Mouse (Mus musculus): ENCODE data around the gene Ascc1. TPM values are rescaled to one million over a fixed set of nuclear protein-coding genes. Genes with fewer than 3 reads are reported as not detected.

Ascc1 gene
- polyA plus RNA-seq, 1 experiment from 2014 or later: 50.2 TPM

DNA sequence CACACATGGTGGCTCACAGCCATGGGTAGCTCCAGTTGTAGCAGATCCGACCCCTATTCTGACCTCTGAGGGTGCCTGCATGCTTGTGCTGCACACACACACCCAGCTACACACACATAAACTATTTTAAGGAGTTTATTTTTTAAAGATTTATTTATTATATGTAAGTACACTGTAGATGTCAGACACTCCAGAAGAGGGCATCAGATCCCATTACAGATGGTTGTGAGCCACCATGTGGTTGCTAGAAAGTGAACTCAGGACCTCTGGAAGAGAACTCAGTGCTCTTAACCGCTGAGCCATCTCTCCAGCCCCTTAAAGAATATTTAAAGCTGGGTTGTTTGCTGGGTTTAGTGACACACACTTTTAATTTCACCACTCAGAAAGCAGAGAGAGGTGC lies 16.7 kb downstream of the Ascc1 start:
- peaks cover 39% of the 10 kb centered on the region for H3K36me3 ChIP-seq (ENCODE audit: control insufficient read depth, insufficient read depth, low read length)
- H3K27ac ChIP-seq (ENCODE audit: low read depth, low read length): no peak overlapping the region
- no peaks in the 10 kb centered on the region for H3K9me3 ChIP-seq (replicated peaks; ENCODE audit: control insufficient read depth, low read length)
- DNase-seq (ENCODE audit: low spot score) (no peak), ATAC-seq (no peak)
- H3K4me1 ChIP-seq (ENCODE audit: control insufficient read depth, insufficient read depth, low read length): no peaks in the 10 kb centered on the region
- no peaks in the 10 kb centered on the region for H3K27me3 ChIP-seq (replicated peaks; ENCODE audit: control insufficient read depth, insufficient read depth, low read length)
- H3K4me3 ChIP-seq (ENCODE audit: low read depth, low read length): no peak overlapping the region
- H3K4me2 ChIP-seq (ENCODE audit: low read length): no peak overlapping the region
- no peak overlapping the region for H3K9ac ChIP-seq (ENCODE audit: low read length)
- WGBS: 86% methylated on average over 2 of the region's 2 CpGs

DNA sequence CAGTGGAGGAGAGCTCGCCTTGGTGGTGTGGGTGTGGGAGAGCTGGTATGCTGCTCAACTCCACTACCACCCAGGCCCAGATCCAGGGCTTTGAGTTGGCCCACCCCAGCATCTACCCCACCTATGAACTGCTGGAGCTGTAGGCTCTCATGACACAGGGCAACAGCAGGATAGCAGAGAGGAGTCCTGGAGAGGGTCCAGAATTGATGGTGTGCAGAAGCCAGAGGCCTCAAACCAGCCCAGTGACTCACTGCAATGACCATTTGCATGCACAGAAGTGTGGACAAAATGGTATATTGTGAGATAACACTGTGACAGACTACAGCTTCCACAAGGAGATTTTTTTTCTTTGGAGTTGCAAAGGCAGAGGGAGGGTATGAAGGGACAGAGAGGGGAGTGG lies 21.1 kb downstream of the Ascc1 start:
- H3K9ac ChIP-seq (ENCODE audit: low read length): no peak overlapping the region
- no peak overlapping the region for H3K4me2 ChIP-seq (ENCODE audit: low read length)
- DNase-seq (ENCODE audit: low spot score) (no peak), ATAC-seq (no peak)
- H3K9me3 ChIP-seq (replicated peaks; ENCODE audit: control insufficient read depth, low read length): no peaks in the 10 kb centered on the region
- H3K36me3 ChIP-seq (ENCODE audit: control insufficient read depth, insufficient read depth, low read length): peaks cover 16% of the 10 kb centered on the region
- H3K27me3 ChIP-seq (replicated peaks; ENCODE audit: control insufficient read depth, insufficient read depth, low read length): no peaks in the 10 kb centered on the region
- H3K27ac ChIP-seq (ENCODE audit: low read depth, low read length): no peak overlapping the region
- peaks cover 9% of the 10 kb centered on the region; the same call in 1 of the 2 replicates for H3K4me1 ChIP-seq (ENCODE audit: control insufficient read depth, insufficient read depth, low read length)
- no peak overlapping the region for H3K4me3 ChIP-seq (ENCODE audit: low read depth, low read length)
- WGBS: 100% methylated on average over 1 of the region's 1 CpGs

DNA sequence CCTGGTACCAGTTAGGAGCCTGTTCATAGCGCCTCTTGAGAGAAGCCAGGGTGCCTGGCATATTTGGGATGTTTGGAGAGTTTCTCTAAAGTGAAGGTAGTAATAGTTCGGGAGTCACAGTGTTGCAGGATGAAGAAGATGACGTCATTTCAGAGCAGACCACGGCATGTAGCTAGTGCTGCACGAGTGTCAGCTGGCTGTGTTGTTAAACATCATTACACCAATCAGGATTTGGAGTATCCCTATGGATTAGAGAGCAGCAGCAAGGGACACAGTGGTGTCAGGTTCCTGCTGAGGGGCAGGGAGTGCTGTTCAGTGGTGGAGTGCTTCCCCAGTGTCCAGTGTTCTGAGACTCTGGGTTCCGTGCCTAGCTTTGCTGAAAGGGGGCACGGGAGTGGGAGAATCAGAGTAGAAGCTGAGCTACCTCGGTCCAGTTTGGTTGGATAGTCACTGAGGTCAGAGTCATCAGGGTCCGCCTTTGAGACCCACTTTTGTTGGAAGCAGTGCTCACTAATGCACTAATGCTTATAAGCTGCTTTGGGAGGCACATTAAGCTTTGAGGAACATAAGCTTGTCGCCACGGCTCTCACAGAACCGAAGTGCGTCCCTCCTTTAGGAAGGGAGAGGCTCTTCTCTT lies 24.3 kb downstream of the Ascc1 start:
- no peak overlapping the region for H3K9ac ChIP-seq (ENCODE audit: low read length)
- no peak overlapping the region for H3K27ac ChIP-seq (ENCODE audit: low read depth, low read length)
- WGBS: 31% methylated on average over 13 of the region's 13 CpGs
- DNase-seq (ENCODE audit: low spot score) (no peak), ATAC-seq (0 out of 2 replicates have a peak, but pooled peaks have one; percentile 10)
- peaks cover 13% of the 10 kb centered on the region; the same call in 1 of the 2 replicates for H3K4me1 ChIP-seq (ENCODE audit: control insufficient read depth, insufficient read depth, low read length)
- H3K9me3 ChIP-seq (replicated peaks; ENCODE audit: control insufficient read depth, low read length): no peaks in the 10 kb centered on the region
- H3K36me3 ChIP-seq (ENCODE audit: control insufficient read depth, insufficient read depth, low read length): peaks cover 9% of the 10 kb centered on the region
- H3K4me2 ChIP-seq (ENCODE audit: low read length): no peak overlapping the region
- no peak overlapping the region for H3K4me3 ChIP-seq (ENCODE audit: low read depth, low read length)
- H3K27me3 ChIP-seq (replicated peaks; ENCODE audit: control insufficient read depth, insufficient read depth, low read length): no peaks in the 10 kb centered on the region

DNA sequence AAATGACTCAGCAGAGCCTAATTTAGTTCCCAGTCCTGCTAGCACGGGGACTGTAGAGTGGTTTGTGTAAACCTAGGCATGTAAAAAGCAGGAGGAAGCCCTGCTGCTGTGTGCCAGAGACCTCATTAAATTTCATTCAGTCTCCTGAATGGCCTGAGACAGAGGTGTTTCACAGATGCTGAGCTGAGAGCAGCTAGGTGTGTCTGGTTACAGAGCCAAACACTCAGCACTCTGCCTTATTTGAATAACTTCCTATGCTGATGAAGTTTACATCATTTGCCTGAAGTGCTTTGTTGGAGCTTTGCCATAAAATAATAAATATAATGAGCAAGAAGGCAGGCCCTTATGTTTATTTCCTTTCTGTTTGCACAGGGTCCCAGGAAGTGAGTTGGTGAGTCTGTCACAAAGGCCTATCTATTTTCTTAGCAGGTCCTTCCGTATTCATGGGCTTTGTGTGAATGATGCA lies 25.0 kb downstream of the Ascc1 start:
- no peaks in the 10 kb centered on the region for H3K27me3 ChIP-seq (replicated peaks; ENCODE audit: control insufficient read depth, insufficient read depth, low read length)
- H3K4me2 ChIP-seq (ENCODE audit: low read length): no peak overlapping the region
- peak overlapping the region; percentile 64 for H3K27ac ChIP-seq (ENCODE audit: low read depth, low read length)
- H3K9ac ChIP-seq (ENCODE audit: low read length): no peak overlapping the region
- H3K4me3 ChIP-seq (ENCODE audit: low read depth, low read length): no peak overlapping the region
- 24% methylated on average over 2 of the region's 2 CpGs for WGBS
- peak; percentile 30; the same call in 1 of the 2 replicates for ATAC-seq
- peak; percentile 64 for DNase-seq (ENCODE audit: low spot score)
- H3K36me3 ChIP-seq (ENCODE audit: control insufficient read depth, insufficient read depth, low read length): peaks cover 1% of the 10 kb centered on the region; the same call in 1 of the 2 replicates
- H3K9me3 ChIP-seq (replicated peaks; ENCODE audit: control insufficient read depth, low read length): no peaks in the 10 kb centered on the region
- H3K4me1 ChIP-seq (ENCODE audit: control insufficient read depth, insufficient read depth, low read length): peaks cover 19% of the 10 kb centered on the region

DNA sequence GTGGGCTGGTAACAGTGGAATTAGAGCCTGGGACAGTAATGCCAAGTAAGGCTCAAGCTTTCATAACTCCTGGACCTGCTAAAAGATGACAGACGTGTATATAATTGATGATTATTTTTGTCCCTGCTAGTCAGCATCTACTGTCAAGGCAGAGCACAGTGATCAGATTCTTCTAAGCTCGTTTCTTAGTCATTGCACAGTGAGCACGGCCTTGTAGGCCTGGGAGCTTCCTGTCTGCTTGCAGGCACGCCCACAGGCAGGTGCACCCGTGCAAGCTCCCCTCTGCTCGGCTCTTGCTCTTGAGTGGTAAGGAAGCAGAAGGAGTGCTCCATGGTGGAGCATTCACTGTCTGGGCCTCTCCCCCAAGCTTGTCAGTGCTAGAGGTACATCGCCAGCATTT lies 25.6 kb downstream of the Ascc1 start:
- Histone ChIP-seq H3K4me3 (ENCODE audit: low read depth, low read length) (no peak overlapping the region), H3K27me3 (replicated peaks; ENCODE audit: control insufficient read depth, insufficient read depth, low read length) (no peaks in the 10 kb centered on the region), H3K9ac (ENCODE audit: low read length) (no peak overlapping the region), H3K4me1 (ENCODE audit: control insufficient read depth, insufficient read depth, low read length) (peaks cover 19% of the 10 kb centered on the region), H3K9me3 (replicated peaks; ENCODE audit: control insufficient read depth, low read length) (no peaks in the 10 kb centered on the region), H3K36me3 (ENCODE audit: control insufficient read depth, insufficient read depth, low read length) (no peaks in the 10 kb centered on the region), H3K4me2 (ENCODE audit: low read length) (no peak overlapping the region), H3K27ac (ENCODE audit: low read depth, low read length) (peak overlapping the region; percentile 64)
- DNase-seq (ENCODE audit: low spot score) (no peak), ATAC-seq (no peak)
- WGBS: 68% methylated on average over 7 of the region's 7 CpGs

DNA sequence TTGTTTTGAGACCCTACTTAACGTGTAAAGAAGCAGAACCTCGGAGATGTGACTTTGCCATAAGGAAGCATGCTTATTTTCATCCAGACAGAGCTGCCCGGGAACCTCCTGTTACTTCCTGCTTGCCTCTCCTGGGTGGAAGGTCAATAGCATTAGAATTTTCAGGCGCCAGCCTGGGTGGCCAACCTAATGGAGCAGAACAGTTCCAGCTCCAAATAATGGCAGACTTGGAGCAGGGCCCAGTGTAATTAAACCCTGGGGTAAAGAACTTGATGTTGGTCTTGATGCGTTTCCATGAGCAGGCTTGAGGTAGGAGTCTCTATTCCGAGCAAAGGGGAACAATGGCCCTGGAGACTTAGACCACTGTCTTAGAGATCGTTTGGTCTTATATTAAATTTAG lies 26.4 kb downstream of the Ascc1 start:
- no peaks in the 10 kb centered on the region for H3K27me3 ChIP-seq (replicated peaks; ENCODE audit: control insufficient read depth, insufficient read depth, low read length)
- ATAC-seq (peak; percentile 54), DNase-seq (ENCODE audit: low spot score) (peak; percentile 80)
- H3K9me3 ChIP-seq (replicated peaks; ENCODE audit: control insufficient read depth, low read length): no peaks in the 10 kb centered on the region
- H3K4me2 ChIP-seq (ENCODE audit: low read length): no peak overlapping the region
- H3K27ac ChIP-seq (ENCODE audit: low read depth, low read length): no peak overlapping the region
- no peak overlapping the region for H3K4me3 ChIP-seq (ENCODE audit: low read depth, low read length)
- WGBS: 22% methylated on average over 7 of the region's 7 CpGs
- no peak overlapping the region for H3K9ac ChIP-seq (ENCODE audit: low read length)
- H3K4me1 ChIP-seq (ENCODE audit: control insufficient read depth, insufficient read depth, low read length): peaks cover 19% of the 10 kb centered on the region
- H3K36me3 ChIP-seq (ENCODE audit: control insufficient read depth, insufficient read depth, low read length): no peaks in the 10 kb centered on the region

DNA sequence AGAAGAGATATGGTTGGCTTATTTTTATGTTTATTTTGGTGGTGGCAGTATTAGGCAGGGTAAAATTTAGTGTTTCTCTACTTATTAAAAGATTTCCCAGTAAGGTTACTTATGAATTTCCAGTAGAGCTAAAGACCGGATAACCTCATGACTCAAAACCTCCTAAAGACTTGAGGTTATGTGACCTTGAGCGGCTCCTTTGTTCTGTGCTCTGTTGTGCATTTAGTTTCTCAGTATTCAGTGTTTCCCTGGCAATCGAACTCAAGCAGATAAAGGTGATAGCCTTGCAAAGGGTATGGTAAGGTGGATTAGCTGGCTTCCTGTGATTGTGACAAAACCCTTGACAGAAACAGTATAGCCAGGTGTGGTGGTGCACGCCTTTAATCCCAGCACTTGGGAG lies 26.8 kb downstream of the Ascc1 start:
- Histone ChIP-seq H3K9ac (ENCODE audit: low read length) (no peak overlapping the region), H3K4me2 (ENCODE audit: low read length) (no peak overlapping the region), H3K4me1 (ENCODE audit: control insufficient read depth, insufficient read depth, low read length) (peaks cover 19% of the 10 kb centered on the region), H3K9me3 (replicated peaks; ENCODE audit: control insufficient read depth, low read length) (no peaks in the 10 kb centered on the region), H3K27ac (ENCODE audit: low read depth, low read length) (no peak overlapping the region), H3K4me3 (ENCODE audit: low read depth, low read length) (no peak overlapping the region), H3K36me3 (ENCODE audit: control insufficient read depth, insufficient read depth, low read length) (no peaks in the 10 kb centered on the region), H3K27me3 (replicated peaks; ENCODE audit: control insufficient read depth, insufficient read depth, low read length) (no peaks in the 10 kb centered on the region)
- DNase-seq (ENCODE audit: low spot score) (no peak), ATAC-seq (no peak)
- WGBS: 63% methylated on average over 4 of the region's 4 CpGs

DNA sequence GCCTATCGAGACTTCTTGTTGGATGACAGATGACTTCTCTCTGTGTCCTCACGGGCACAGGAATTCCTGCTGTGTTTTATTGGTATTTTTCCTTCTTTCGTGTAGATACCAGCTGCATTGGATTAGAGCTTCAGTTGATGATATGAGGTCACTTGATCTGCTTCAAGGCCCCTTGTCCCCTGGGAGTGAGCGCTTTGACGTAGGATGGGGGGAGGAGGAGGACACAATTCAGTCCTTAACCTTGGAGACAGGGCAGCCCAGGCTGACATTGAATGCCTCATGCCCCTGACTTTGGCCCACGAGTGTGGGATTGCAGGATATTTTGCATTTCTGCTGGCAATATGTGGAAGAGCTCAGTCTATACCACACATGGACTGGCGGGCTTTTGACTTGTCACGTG lies 29.0 kb downstream of the Ascc1 start:
- Histone ChIP-seq H3K4me1 (ENCODE audit: control insufficient read depth, insufficient read depth, low read length) (peaks cover 19% of the 10 kb centered on the region), H3K9ac (ENCODE audit: low read length) (no peak overlapping the region), H3K27ac (ENCODE audit: low read depth, low read length) (no peak overlapping the region), H3K4me2 (ENCODE audit: low read length) (no peak overlapping the region), H3K36me3 (ENCODE audit: control insufficient read depth, insufficient read depth, low read length) (no peaks in the 10 kb centered on the region), H3K9me3 (replicated peaks; ENCODE audit: control insufficient read depth, low read length) (no peaks in the 10 kb centered on the region), H3K4me3 (ENCODE audit: low read depth, low read length) (no peak overlapping the region), H3K27me3 (replicated peaks; ENCODE audit: control insufficient read depth, insufficient read depth, low read length) (no peaks in the 10 kb centered on the region)
- DNase-seq (ENCODE audit: low spot score) (no peak), ATAC-seq (no peak)
- WGBS: 89% methylated on average over 8 of the region's 8 CpGs

DNA sequence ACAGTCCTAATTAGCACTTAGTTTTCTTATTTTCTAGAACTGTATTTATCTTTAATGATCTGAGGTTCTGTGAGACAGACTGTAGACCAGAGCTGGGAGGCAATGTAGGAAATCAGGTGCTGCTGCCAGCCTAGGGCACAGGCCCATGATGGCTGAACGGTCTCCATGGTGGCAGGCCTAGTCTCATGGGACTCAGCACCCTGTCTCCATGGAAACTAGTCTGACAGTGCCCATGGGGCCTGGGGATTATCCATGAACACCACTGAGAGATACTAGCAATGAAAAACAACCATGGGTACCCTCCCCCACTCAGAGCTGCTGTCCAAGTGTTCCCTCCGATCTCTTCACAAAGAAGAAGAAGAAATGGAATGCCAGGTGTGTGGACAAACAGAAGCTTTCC lies 29.4 kb downstream of the Ascc1 start:
- Histone ChIP-seq H3K4me2 (ENCODE audit: low read length) (no peak overlapping the region), H3K36me3 (ENCODE audit: control insufficient read depth, insufficient read depth, low read length) (no peaks in the 10 kb centered on the region), H3K4me3 (ENCODE audit: low read depth, low read length) (no peak overlapping the region), H3K4me1 (ENCODE audit: control insufficient read depth, insufficient read depth, low read length) (peaks cover 19% of the 10 kb centered on the region), H3K9me3 (replicated peaks; ENCODE audit: control insufficient read depth, low read length) (no peaks in the 10 kb centered on the region), H3K9ac (ENCODE audit: low read length) (no peak overlapping the region), H3K27me3 (replicated peaks; ENCODE audit: control insufficient read depth, insufficient read depth, low read length) (no peaks in the 10 kb centered on the region), H3K27ac (ENCODE audit: low read depth, low read length) (peak overlapping the region; percentile 29; the same call in 1 of the 2 replicates)
- ATAC-seq (peak; percentile 24; the same call in 1 of the 2 replicates), DNase-seq (ENCODE audit: low spot score) (peak; percentile 30)
- 35% methylated on average over 2 of the region's 2 CpGs for WGBS

All from forebrain, embryonic 14.5 days (tissue).